Mouse (Mus musculus): ENCODE data around the gene Clec2g. TPM values are rescaled to one million over a fixed set of nuclear protein-coding genes. Genes with fewer than 3 reads are reported as not detected.
"Not testable (repeated sequence)": the region's sequence is repeated elsewhere in the genome, so short reads cannot be mapped to it uniquely, and the experiment has no call there.

Clec2g gene
- total RNA-seq, 2 experiments from 2014 or later: 1.2 to 2.7 TPM

- intact Hi-C loops (cut with DNase I); DNase-seq (ENCODE audit: low spot score): not testable (repeated sequence)
These were observed 75.8 kb downstream of the Clec2g start for GRCm38 (mm10) chr6:129009846-129010504.

- intact Hi-C loops (cut with DNase I): no loop called here
- no peak for DNase-seq (ENCODE audit: low spot score)
These were observed 76.3 kb downstream of the Clec2g start for GRCm38 (mm10) chr6:129010505-129010873.

GRCm38 (mm10) chr6:129012012-129012411, 77.8 kb downstream of the Clec2g start:
- DNase-seq (ENCODE audit: low spot score); intact Hi-C loops (cut with DNase I): not testable (repeated sequence)

- DNase-seq (ENCODE audit: low spot score): no peak
- intact Hi-C loops (cut with DNase I): no loop called here
These were observed 78.8 kb downstream of the Clec2g start for GRCm38 (mm10) chr6:129012966-129013365.

- DNase-seq (ENCODE audit: low spot score): no peak
- intact Hi-C loops (cut with DNase I): no loop called here
These were observed 79.6 kb downstream of the Clec2g start for GRCm38 (mm10) chr6:129013762-129014276.

GRCm38 (mm10) chr6:129014399-129014798, 80.2 kb downstream of the Clec2g start:
- intact Hi-C loops (cut with DNase I): no loop called here
- no peak for DNase-seq (ENCODE audit: low spot score)

- DNase-seq (ENCODE audit: low spot score): no peak
- intact Hi-C loops (cut with DNase I): no loop called here
These were observed 93.5 kb downstream of the Clec2g start for GRCm38 (mm10) chr6:129027451-129028248.

- DNase-seq (ENCODE audit: low spot score): no peak
- intact Hi-C loops (cut with DNase I): loop anchor here (5.0 kb wide), 2 partner anchors 37 to 227 kb away; no protein-coding TSS in a partner anchor
These were observed 96.1 kb downstream of the Clec2g start for GRCm38 (mm10) chr6:129030175-129030824.

- intact Hi-C loops (cut with DNase I): loop anchor here (5.0 kb wide), 2 partner anchors 36 to 226 kb away; no protein-coding TSS in a partner anchor
- DNase-seq (ENCODE audit: low spot score): no peak
These were observed 96.8 kb downstream of the Clec2g start for GRCm38 (mm10) chr6:129030964-129031363.

GRCm38 (mm10) chr6:129033397-129033796, 99.2 kb downstream of the Clec2g start:
- DNase-seq (ENCODE audit: low spot score): no peak
- intact Hi-C loops (cut with DNase I): loop anchor here (5.0 kb wide), 2 partner anchors 34 to 224 kb away; no protein-coding TSS in a partner anchor

Small RNA genes within 50 kb of the gene (microRNA-seq; reads per million reads assigned to microRNA genes)
- gene Gm27336: not detected
- gene Mir7649: not detected

Other genes with a start within 250 kb of the Clec2g start
- not detected for gene Klrb1, start 211.3 kb upstream of the Clec2g start, total RNA-seq (2021)
- under 1 TPM in 1 of 2 experiments, not detected in 1; 0.28 TPM for gene Klrb1c, start 145.2 kb upstream of the Clec2g start, total RNA-seq (2021)
- not detected for gene Gm44511, start 108.1 kb upstream of the Clec2g start, total RNA-seq (2021)
- gene Klrb1b, start 108.0 kb upstream of the Clec2g start, total RNA-seq (2021): under 1 TPM in 1 of 2 experiments, not detected in 1; 0.10 TPM
- under 1 TPM in 1 of 2 experiments, not detected in 1; 0.23 TPM for gene Clec2i, start 46.8 kb upstream of the Clec2g start, total RNA-seq (2021)
- under 1 TPM; 0.28 to 0.42 TPM for gene BC035044, start 43.3 kb upstream of the Clec2g start, total RNA-seq (2021)
- not detected for gene Klrb1f, start 111.5 kb downstream of the Clec2g start, total RNA-seq (2021)
- under 1 TPM; 0.10 to 0.20 TPM for gene Clec2e, start 166.5 kb downstream of the Clec2g start, total RNA-seq (2021)
- 10 to 100 TPM; 36.3 to 40.3 TPM for gene Clec2d, start 246.2 kb downstream of the Clec2g start, total RNA-seq (2021)